Mouse (Mus musculus) forebrain, postnatal 0 days (tissue): ENCODE measurements around the gene Sla2. TPM values are rescaled to one million over a fixed set of nuclear protein-coding genes. Genes with fewer than 3 reads are reported as not detected.
"Not testable (repeated sequence)": the region's sequence is repeated elsewhere in the genome, so short reads cannot be mapped to it uniquely, and the experiment has no call there.

Source experiments
- ATAC-seq: fragments of 200-750 bp; cut with Nextera tagmentation; 2 replicates; pipeline ENCODE4 v1.8.0; 2017; ENCODE audit warnings: mild to moderate bottlenecking, moderate library complexity
- DNase-seq: peaks from one replicate; pipeline ENCODE4 v3.0.0-alpha.2; 2015
- H3K27ac ChIP-seq: fragments of 300-500 bp; sonication (generic); 2 replicates; pipeline ENCODE4 v1.5.1; 2014; ENCODE audit warnings: low read depth, mild to moderate bottlenecking, antibody characterized with exemption, low read length, moderate library complexity, mixed read lengths
- H3K27me3 ChIP-seq: fragments of 300-500 bp; sonication (generic); 2 replicates; pipeline ENCODE4 v1.6.1; 2014; ENCODE audit warnings: mild to moderate bottlenecking, low read length, mixed read lengths; ENCODE audit not compliant: insufficient read depth
- H3K36me3 ChIP-seq: fragments of 300-500 bp; sonication (generic); 2 replicates; pipeline ENCODE4 v1.6.1; 2014; ENCODE audit warnings: mild to moderate bottlenecking, moderate library complexity; ENCODE audit not compliant: insufficient read depth
- H3K4me1 ChIP-seq: fragments of 300-500 bp; sonication (generic); 2 replicates; pipeline ENCODE4 v1.6.1; 2014; ENCODE audit warnings: antibody characterized with exemption; ENCODE audit not compliant: insufficient read depth
- H3K4me2 ChIP-seq: fragments of 300-500 bp; sonication (generic); 2 replicates; pipeline ENCODE4 v1.6.1; 2014; ENCODE audit warnings: low read depth, mild to moderate bottlenecking, moderate library complexity
- H3K4me3 ChIP-seq: fragments of 300-500 bp; sonication (generic); 2 replicates; pipeline ENCODE4 v1.5.1; 2014; ENCODE audit warnings: low read depth, low read length, mixed read lengths
- H3K9ac ChIP-seq: fragments of 300-500 bp; sonication (generic); 2 replicates; pipeline ENCODE4 v1.6.1; 2014; ENCODE audit warnings: mild to moderate bottlenecking
- H3K9me3 ChIP-seq: fragments of 300-500 bp; sonication (generic); 2 replicates; pipeline ENCODE4 v1.6.1; 2016; ENCODE audit warnings: low read length
- CTCF ChIP-seq: sonication (generic); IDR thresholded peaks from 2 replicates; pipeline ENCODE4 v1.5.1; 2016; ENCODE audit warnings: antibody characterized with exemption, control low read depth, low read depth
- WGBS: fragments of 180-500 bp; shearing (Covaris S2); extraction: QIAGEN DNeasy Blood & Tissue Kit; methylation state at CpG from one replicate; pipeline ENCODE4 v1.1.7; 2014; 5-methylcytosine and 5-hydroxymethylcytosine counted together
- polyA plus RNA-seq: library from polyadenylated mRNA; unstranded; fragments of >200 nt; fragmentation: Nextera tagmentation; extraction: Ambion mirVana; gene quantifications from 2 replicates; pipeline ENCODE4 v1.2.1, GENCODE M21; 2015
- total RNA-seq: library from RNA; depleted of rRNA; stranded (reverse); fragments of >200 nt; gene quantifications from 2 replicates; pipeline ENCODE4 v1.2.3, GENCODE M21; 2014

Gene Sla2
- total and polyA plus RNA-seq, 2 experiments from 2014 or later = 0.19 TPM; not detected in 1

DNA sequence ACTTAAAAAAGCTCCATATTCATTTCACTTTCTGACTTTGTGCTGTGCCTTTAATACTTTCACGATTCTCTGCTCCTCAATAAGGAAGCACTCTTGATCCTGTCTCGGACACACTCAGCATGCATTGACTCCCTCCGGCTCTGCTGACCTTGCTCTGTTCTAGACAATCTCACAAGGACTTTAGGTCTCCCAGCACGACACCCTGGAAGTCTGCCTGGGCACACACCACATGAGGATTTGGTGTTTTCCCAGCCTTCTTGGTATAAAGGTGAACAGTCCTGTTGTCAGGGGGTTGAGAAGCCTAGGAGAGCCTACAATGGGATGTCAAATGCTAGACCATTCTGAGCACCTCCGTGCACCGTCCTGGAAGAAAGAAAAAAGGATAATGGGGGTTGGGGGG lies 5.8 kb upstream of the Sla2 start:
- DNase-seq (no peak), ATAC-seq (no peak)
- Histone ChIP-seq H3K4me1 (no peaks in the 10 kb centered on the region), H3K27ac (no peak overlapping the region), H3K4me3 (no peak overlapping the region), H3K4me2 (no peak overlapping the region), H3K9me3 (no peaks in the 10 kb centered on the region), H3K36me3 (no peaks in the 10 kb centered on the region), H3K9ac (no peak overlapping the region), H3K27me3 (no peaks in the 10 kb centered on the region)
- WGBS = 60% methylated on average over 6 of the region's 6 CpGs
- no peak for TF ChIP-seq CTCF

DNA sequence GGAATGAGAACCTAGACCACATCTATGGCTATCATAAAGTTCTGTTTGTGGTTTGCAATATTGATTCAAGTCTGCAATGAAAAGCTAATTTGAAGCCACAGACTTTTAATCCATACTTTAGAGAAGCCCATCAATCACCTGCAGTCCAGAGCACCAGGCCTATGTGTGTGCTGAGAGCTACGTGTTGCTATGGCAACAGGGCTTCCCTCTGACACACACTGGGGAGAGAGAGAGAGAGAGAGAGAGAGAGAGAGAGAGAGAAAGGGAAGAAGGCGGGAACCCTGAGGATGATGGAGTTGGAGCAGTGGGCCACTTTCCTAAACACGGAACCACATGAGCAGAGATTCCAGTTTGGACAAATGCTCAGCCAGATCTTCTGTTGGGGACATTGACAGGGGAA lies 5.2 kb upstream of the Sla2 start:
- no peak for TF ChIP-seq CTCF
- Histone ChIP-seq H3K4me1 (no peaks in the 10 kb centered on the region), H3K9ac (no peak overlapping the region), H3K4me3 (no peak overlapping the region), H3K27me3 (no peaks in the 10 kb centered on the region), H3K4me2 (no peak overlapping the region), H3K36me3 (no peaks in the 10 kb centered on the region), H3K27ac (no peak overlapping the region), H3K9me3 (no peaks in the 10 kb centered on the region)
- DNase-seq = peak; percentile 55
- 14% methylated on average over 3 of the region's 3 CpGs for WGBS
- peak; percentile 70; the same call in 1 of the 2 replicates for ATAC-seq

DNA sequence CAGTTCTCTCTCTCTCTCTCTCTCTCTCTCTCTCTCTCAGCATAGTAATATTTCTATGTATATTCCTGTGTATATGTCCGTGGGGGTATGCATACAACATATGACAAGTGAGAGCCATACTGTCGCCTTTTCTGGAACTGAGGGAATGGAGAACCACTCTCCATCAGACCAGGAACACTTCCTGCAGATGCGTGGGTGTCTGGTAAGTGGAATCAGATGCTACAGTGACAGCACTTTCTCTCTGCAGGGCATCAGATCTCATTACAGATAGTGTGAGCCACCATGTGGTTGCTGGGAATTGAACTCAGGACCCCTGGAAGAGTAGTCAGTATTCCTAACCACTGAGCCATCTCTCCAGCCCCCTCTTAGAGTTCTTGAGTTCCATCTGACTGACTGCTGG lies 1.5 kb upstream of the Sla2 start:
- no peak for ATAC-seq
- DNase-seq = no peak
- Histone ChIP-seq H3K4me3 (no peak overlapping the region), H3K36me3 (no peaks in the 10 kb centered on the region), H3K9me3 (no peaks in the 10 kb centered on the region), H3K9ac (no peak overlapping the region), H3K27me3 (no peaks in the 10 kb centered on the region), H3K27ac (no peak overlapping the region), H3K4me2 (no peak overlapping the region), H3K4me1 (no peaks in the 10 kb centered on the region)
- 75% methylated on average over 3 of the region's 3 CpGs for WGBS
- no peak for TF ChIP-seq CTCF

DNA sequence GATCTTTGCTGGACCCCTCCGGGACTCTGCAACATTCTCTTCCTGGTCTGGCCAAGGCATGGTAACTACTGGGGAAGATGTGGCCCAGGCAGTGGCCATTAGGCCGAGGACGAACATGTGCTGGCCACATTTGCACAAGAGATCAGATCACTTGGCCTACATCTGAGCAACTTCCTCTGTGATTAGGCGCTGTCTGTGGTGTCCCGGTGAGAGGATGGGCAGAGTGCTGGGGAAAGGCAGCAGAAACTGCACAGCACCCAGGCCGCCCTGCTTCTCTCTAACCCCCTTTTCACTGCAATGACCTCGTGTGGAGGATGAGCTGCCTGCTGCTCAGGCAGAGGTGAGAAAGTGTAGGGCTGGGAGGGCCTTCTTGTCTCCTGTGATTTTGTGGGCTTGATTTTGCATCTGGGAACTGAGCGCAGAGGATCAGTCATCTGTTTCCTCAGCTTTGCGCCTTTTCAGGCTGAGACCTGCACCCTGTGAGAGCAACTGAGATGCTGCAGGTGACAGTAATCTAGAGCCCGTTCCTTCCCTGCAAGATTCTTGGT lies 834 bp downstream of the Sla2 start:
- 87% methylated on average over 10 of the region's 10 CpGs for WGBS

DNA sequence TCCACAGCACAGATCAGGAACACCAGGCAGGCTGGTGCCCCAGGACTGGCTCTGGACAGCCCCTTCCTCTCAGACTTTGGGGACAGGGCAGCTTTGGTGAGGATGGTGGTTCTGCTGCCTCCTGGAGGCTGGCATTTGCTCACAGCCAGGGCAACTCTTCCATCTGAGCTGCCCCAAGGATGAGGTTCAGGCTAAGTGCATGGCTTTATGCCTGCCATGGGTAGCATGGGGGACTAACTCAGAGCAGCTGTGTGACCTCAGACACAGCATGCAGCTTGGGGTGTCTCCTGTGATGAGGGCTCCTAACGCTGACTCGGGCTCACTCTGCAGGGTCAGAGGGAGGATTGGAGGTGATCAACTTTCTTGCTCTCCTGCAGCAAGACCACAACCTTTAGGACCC lies 1.3 kb downstream of the Sla2 start:
- H3K9ac ChIP-seq, H3K27me3 ChIP-seq, H3K4me2 ChIP-seq, DNase-seq, H3K9me3 ChIP-seq, H3K4me1 ChIP-seq, H3K27ac ChIP-seq, H3K36me3 ChIP-seq, H3K4me3 ChIP-seq, ATAC-seq: not testable (repeated sequence)
- 78% methylated on average over 2 of the region's 2 CpGs for WGBS

More for the DNA sequence above, 834 bp downstream of the Sla2 start:
- no peak for ATAC-seq
- H3K4me1 ChIP-seq = no peaks in the 10 kb centered on the region
- no peak for DNase-seq
- no peaks in the 10 kb centered on the region for H3K27me3 ChIP-seq
- no peaks in the 10 kb centered on the region for H3K36me3 ChIP-seq
- H3K4me3 ChIP-seq = no peak overlapping the region
- no peak overlapping the region for H3K27ac ChIP-seq
- H3K9ac ChIP-seq = no peak overlapping the region
- no peak for TF ChIP-seq CTCF
- no peaks in the 10 kb centered on the region for H3K9me3 ChIP-seq
- H3K4me2 ChIP-seq = no peak overlapping the region

DNA sequence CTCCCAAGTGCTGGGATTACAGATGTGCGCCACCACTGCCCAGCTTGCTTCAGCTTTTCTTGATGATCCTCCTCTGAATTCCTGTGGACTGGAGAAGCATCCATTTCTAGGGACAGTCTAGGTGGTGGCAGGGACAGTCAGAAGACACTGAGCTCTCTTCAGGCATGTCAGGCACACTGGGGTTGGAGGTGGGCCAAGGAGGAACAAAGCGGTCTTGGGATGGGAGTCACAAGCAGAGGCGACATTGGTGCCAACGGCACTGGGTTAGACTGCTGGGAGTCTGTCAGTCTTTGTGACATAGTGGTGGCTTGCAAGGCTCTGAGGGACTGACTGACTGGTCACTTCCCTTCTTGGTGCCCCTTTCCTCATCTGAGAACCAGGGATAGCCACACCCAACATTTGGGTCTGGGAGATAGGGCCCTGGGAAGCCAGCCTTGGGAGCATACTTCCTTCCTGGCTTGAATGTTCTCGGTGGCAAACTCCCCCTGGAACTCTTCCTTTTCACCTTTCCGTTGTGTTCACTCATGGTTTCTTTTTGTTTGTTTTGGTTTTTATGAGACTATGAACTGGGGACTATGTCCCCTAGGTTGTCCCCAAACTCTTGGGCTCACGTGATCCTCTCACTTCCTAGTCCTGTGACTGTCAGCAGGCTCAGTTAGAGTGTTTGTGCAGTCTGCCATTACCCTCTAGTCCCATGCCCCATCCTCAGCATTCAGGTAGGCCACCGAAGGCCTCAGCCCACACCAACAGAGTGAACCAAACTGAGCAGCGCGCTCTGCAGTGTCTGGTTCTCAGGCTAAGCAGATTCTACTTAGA lies 2.4 kb downstream of the Sla2 start:
- Histone ChIP-seq H3K4me3 (no peak overlapping the region), H3K27me3 (no peaks in the 10 kb centered on the region), H3K36me3 (no peaks in the 10 kb centered on the region), H3K9me3 (no peaks in the 10 kb centered on the region), H3K4me2 (no peak overlapping the region), H3K4me1 (no peaks in the 10 kb centered on the region), H3K27ac (no peak overlapping the region), H3K9ac (no peak overlapping the region)
- 84% methylated on average over 10 of the region's 10 CpGs for WGBS
- ATAC-seq (no peak), DNase-seq (no peak)
- TF ChIP-seq CTCF = no peak

DNA sequence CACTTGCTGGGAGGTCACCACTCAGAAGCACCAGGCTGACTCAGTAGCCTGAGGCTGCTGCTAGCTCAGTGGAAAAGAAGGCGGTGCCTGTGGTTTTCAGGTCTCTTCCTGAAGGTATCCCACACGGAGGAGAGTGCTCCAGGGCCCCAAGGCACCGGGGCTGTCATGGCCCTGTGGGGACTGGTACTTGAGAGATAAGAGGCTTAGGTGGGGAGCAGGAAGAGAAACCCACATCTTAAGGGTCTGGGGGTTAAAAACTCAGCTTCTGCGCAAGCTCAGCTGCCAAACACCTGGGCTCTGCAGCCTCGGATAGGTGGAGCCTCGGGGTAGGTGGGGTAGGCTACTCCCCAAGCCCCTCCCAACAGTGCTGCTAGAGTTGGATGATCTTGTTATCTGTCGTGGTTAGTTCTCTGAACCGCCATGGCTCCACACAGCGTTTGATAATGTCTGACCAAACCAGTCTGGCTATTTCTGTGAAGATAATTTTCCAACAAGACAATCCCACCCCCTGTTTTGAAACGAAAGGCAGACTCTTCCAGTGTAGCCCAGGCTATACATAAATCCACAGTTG lies 4.5 kb downstream of the Sla2 start:
- WGBS = 48% methylated on average over 10 of the region's 10 CpGs
- Histone ChIP-seq H3K4me1 (no peaks in the 10 kb centered on the region), H3K36me3 (no peaks in the 10 kb centered on the region), H3K9ac (no peak overlapping the region), H3K27me3 (no peaks in the 10 kb centered on the region), H3K4me3 (no peak overlapping the region), H3K27ac (no peak overlapping the region), H3K9me3 (no peaks in the 10 kb centered on the region), H3K4me2 (no peak overlapping the region)
- ATAC-seq (no peak), DNase-seq (no peak)
- no peak for TF ChIP-seq CTCF
